Mouse (Mus musculus): ENCODE results near the gene Itga9. TPM values are rescaled to one million over a fixed set of nuclear protein-coding genes. Genes with fewer than 3 reads are reported as not detected.

The Itga9 gene
- polyA plus RNA-seq, 1 experiment from 2014 or later: 6.3 TPM

GRCm38 (mm10) chr9:118937515-118937914 lies 331.0 kb downstream of the Itga9 start:
- Histone ChIP-seq H3K4me1 (replicated peaks; ENCODE audit: control insufficient read depth, insufficient read depth, low read length) (0 out of 2 replicates have a peak, but pooled peaks cover 2% of the 10 kb centered on the region), H3K36me3 (ENCODE audit: control insufficient read depth, insufficient read depth, low read length) (no peaks in the 10 kb centered on the region), H3K4me3 (ENCODE audit: low read depth, low read length) (no peak overlapping the region), H3K27me3 (ENCODE audit: control insufficient read depth, insufficient read depth, low read length) (no peaks in the 10 kb centered on the region), H3K27ac (ENCODE audit: low read depth, low read length) (no peak overlapping the region), H3K4me2 (replicated peaks; ENCODE audit: low read depth, low read length) (no peak overlapping the region), H3K9ac (ENCODE audit: low read depth, low read length) (no peak overlapping the region), H3K9me3 (ENCODE audit: control insufficient read depth, low read length) (no peaks in the 10 kb centered on the region)
- WGBS: 40% methylated on average over 3 of the region's 3 CpGs
- ATAC-seq (ENCODE audit: low FRiP score): no peak
- no peak for DNase-seq (ENCODE audit: low spot score)

GRCm38 (mm10) chr9:118939410-118939809 lies 332.9 kb downstream of the Itga9 start:
- Histone ChIP-seq H3K9me3 (ENCODE audit: control insufficient read depth, low read length) (no peaks in the 10 kb centered on the region), H3K4me2 (replicated peaks; ENCODE audit: low read depth, low read length) (no peak overlapping the region), H3K27ac (ENCODE audit: low read depth, low read length) (no peak overlapping the region), H3K4me3 (ENCODE audit: low read depth, low read length) (no peak overlapping the region), H3K27me3 (ENCODE audit: control insufficient read depth, insufficient read depth, low read length) (no peaks in the 10 kb centered on the region), H3K4me1 (replicated peaks; ENCODE audit: control insufficient read depth, insufficient read depth, low read length) (0 out of 2 replicates have a peak, but pooled peaks cover 2% of the 10 kb centered on the region), H3K36me3 (ENCODE audit: control insufficient read depth, insufficient read depth, low read length) (no peaks in the 10 kb centered on the region), H3K9ac (ENCODE audit: low read depth, low read length) (no peak overlapping the region)
- WGBS: 22% methylated on average over 13 of the region's 13 CpGs
- DNase-seq (ENCODE audit: low spot score) (no peak), ATAC-seq (ENCODE audit: low FRiP score) (no peak)

GRCm38 (mm10) chr9:118939831-118940230 lies 333.3 kb downstream of the Itga9 start:
- ATAC-seq (ENCODE audit: low FRiP score): no peak

GRCm38 (mm10) chr9:118940591-118941207 lies 334.2 kb downstream of the Itga9 start:
- ATAC-seq (ENCODE audit: low FRiP score): no peak

More at GRCm38 (mm10) chr9:118939831-118940230, 333.3 kb downstream of the Itga9 start:
- Histone ChIP-seq H3K27me3 (ENCODE audit: control insufficient read depth, insufficient read depth, low read length) (no peaks in the 10 kb centered on the region), H3K4me1 (replicated peaks; ENCODE audit: control insufficient read depth, insufficient read depth, low read length) (0 out of 2 replicates have a peak, but pooled peaks cover 2% of the 10 kb centered on the region), H3K9me3 (ENCODE audit: control insufficient read depth, low read length) (no peaks in the 10 kb centered on the region), H3K4me2 (replicated peaks; ENCODE audit: low read depth, low read length) (no peak overlapping the region), H3K9ac (ENCODE audit: low read depth, low read length) (no peak overlapping the region), H3K27ac (ENCODE audit: low read depth, low read length) (no peak overlapping the region), H3K36me3 (ENCODE audit: control insufficient read depth, insufficient read depth, low read length) (no peaks in the 10 kb centered on the region), H3K4me3 (ENCODE audit: low read depth, low read length) (no peak overlapping the region)
- DNase-seq (ENCODE audit: low spot score): no peak
- WGBS: 79% methylated on average over 12 of the region's 12 CpGs

GRCm38 (mm10) chr9:118942030-118942429 lies 335.5 kb downstream of the Itga9 start:
- ATAC-seq (ENCODE audit: low FRiP score) (no peak), DNase-seq (ENCODE audit: low spot score) (no peak)
- H3K4me2 ChIP-seq (replicated peaks; ENCODE audit: low read depth, low read length): no peak overlapping the region
- no peak overlapping the region for H3K9ac ChIP-seq (ENCODE audit: low read depth, low read length)
- H3K4me1 ChIP-seq (replicated peaks; ENCODE audit: control insufficient read depth, insufficient read depth, low read length): 0 out of 2 replicates have a peak, but pooled peaks cover 2% of the 10 kb centered on the region
- H3K27ac ChIP-seq (ENCODE audit: low read depth, low read length): no peak overlapping the region
- H3K4me3 ChIP-seq (ENCODE audit: low read depth, low read length): no peak overlapping the region
- 91% methylated on average over 4 of the region's 4 CpGs for WGBS
- no peaks in the 10 kb centered on the region for H3K9me3 ChIP-seq (ENCODE audit: control insufficient read depth, low read length)
- H3K36me3 ChIP-seq (ENCODE audit: control insufficient read depth, insufficient read depth, low read length): no peaks in the 10 kb centered on the region
- no peaks in the 10 kb centered on the region for H3K27me3 ChIP-seq (ENCODE audit: control insufficient read depth, insufficient read depth, low read length)

More at GRCm38 (mm10) chr9:118940591-118941207, 334.2 kb downstream of the Itga9 start:
- no peak overlapping the region for H3K9ac ChIP-seq (ENCODE audit: low read depth, low read length)
- H3K36me3 ChIP-seq (ENCODE audit: control insufficient read depth, insufficient read depth, low read length): no peaks in the 10 kb centered on the region
- H3K4me1 ChIP-seq (replicated peaks; ENCODE audit: control insufficient read depth, insufficient read depth, low read length): 0 out of 2 replicates have a peak, but pooled peaks cover 2% of the 10 kb centered on the region
- H3K4me2 ChIP-seq (replicated peaks; ENCODE audit: low read depth, low read length): no peak overlapping the region
- DNase-seq (ENCODE audit: low spot score): no peak
- no peaks in the 10 kb centered on the region for H3K9me3 ChIP-seq (ENCODE audit: control insufficient read depth, low read length)
- 87% methylated on average over 12 of the region's 12 CpGs for WGBS
- H3K4me3 ChIP-seq (ENCODE audit: low read depth, low read length): no peak overlapping the region
- H3K27ac ChIP-seq (ENCODE audit: low read depth, low read length): no peak overlapping the region
- no peaks in the 10 kb centered on the region for H3K27me3 ChIP-seq (ENCODE audit: control insufficient read depth, insufficient read depth, low read length)

- no peak overlapping the region for H3K9ac ChIP-seq (ENCODE audit: low read depth, low read length)
- H3K4me1 ChIP-seq (replicated peaks; ENCODE audit: control insufficient read depth, insufficient read depth, low read length): 0 out of 2 replicates have a peak, but pooled peaks cover 2% of the 10 kb centered on the region
- H3K9me3 ChIP-seq (ENCODE audit: control insufficient read depth, low read length): no peaks in the 10 kb centered on the region
- H3K4me2 ChIP-seq (replicated peaks; ENCODE audit: low read depth, low read length): no peak overlapping the region
- no peak for ATAC-seq (ENCODE audit: low FRiP score)
- DNase-seq (ENCODE audit: low spot score): no peak
- H3K36me3 ChIP-seq (ENCODE audit: control insufficient read depth, insufficient read depth, low read length): no peaks in the 10 kb centered on the region
- WGBS: 78% methylated on average over 5 of the region's 5 CpGs
- H3K27ac ChIP-seq (ENCODE audit: low read depth, low read length): no peak overlapping the region
- no peaks in the 10 kb centered on the region for H3K27me3 ChIP-seq (ENCODE audit: control insufficient read depth, insufficient read depth, low read length)
- H3K4me3 ChIP-seq (ENCODE audit: low read depth, low read length): no peak overlapping the region
Observed at GRCm38 (mm10) chr9:118943941-118944340, 337.5 kb downstream of the Itga9 start.

- H3K36me3 ChIP-seq (ENCODE audit: control insufficient read depth, insufficient read depth, low read length): no peaks in the 10 kb centered on the region
- H3K4me3 ChIP-seq (ENCODE audit: low read depth, low read length): no peak overlapping the region
- no peaks in the 10 kb centered on the region for H3K27me3 ChIP-seq (ENCODE audit: control insufficient read depth, insufficient read depth, low read length)
- no peak overlapping the region for H3K9ac ChIP-seq (ENCODE audit: low read depth, low read length)
- ATAC-seq (ENCODE audit: low FRiP score) (no peak), DNase-seq (ENCODE audit: low spot score) (no peak)
- 73% methylated on average over 12 of the region's 12 CpGs for WGBS
- 0 out of 2 replicates have a peak, but pooled peaks cover under 1% of the 10 kb centered on the region for H3K4me1 ChIP-seq (replicated peaks; ENCODE audit: control insufficient read depth, insufficient read depth, low read length)
- no peaks in the 10 kb centered on the region for H3K9me3 ChIP-seq (ENCODE audit: control insufficient read depth, low read length)
- H3K4me2 ChIP-seq (replicated peaks; ENCODE audit: low read depth, low read length): no peak overlapping the region
- no peak overlapping the region for H3K27ac ChIP-seq (ENCODE audit: low read depth, low read length)
Observed at GRCm38 (mm10) chr9:118944388-118944787, 337.9 kb downstream of the Itga9 start.

GRCm38 (mm10) chr9:118948486-118948885 lies 342.0 kb downstream of the Itga9 start:
- H3K9me3 ChIP-seq (ENCODE audit: control insufficient read depth, low read length): no peaks in the 10 kb centered on the region
- DNase-seq (ENCODE audit: low spot score) (no peak), ATAC-seq (ENCODE audit: low FRiP score) (no peak)
- no peaks in the 10 kb centered on the region for H3K27me3 ChIP-seq (ENCODE audit: control insufficient read depth, insufficient read depth, low read length)
- H3K27ac ChIP-seq (ENCODE audit: low read depth, low read length): no peak overlapping the region
- H3K4me2 ChIP-seq (replicated peaks; ENCODE audit: low read depth, low read length): no peak overlapping the region
- H3K9ac ChIP-seq (ENCODE audit: low read depth, low read length): no peak overlapping the region
- no peaks in the 10 kb centered on the region for H3K36me3 ChIP-seq (ENCODE audit: control insufficient read depth, insufficient read depth, low read length)
- 79% methylated on average over 5 of the region's 5 CpGs for WGBS
- no peaks in the 10 kb centered on the region for H3K4me1 ChIP-seq (replicated peaks; ENCODE audit: control insufficient read depth, insufficient read depth, low read length)
- H3K4me3 ChIP-seq (ENCODE audit: low read depth, low read length): no peak overlapping the region

GRCm38 (mm10) chr9:118949124-118949523 lies 342.6 kb downstream of the Itga9 start:
- 88% methylated on average over 8 of the region's 8 CpGs for WGBS

More at GRCm38 (mm10) chr9:118949124-118949523, 342.6 kb downstream of the Itga9 start:
- no peak overlapping the region for H3K4me3 ChIP-seq (ENCODE audit: low read depth, low read length)
- no peak overlapping the region for H3K9ac ChIP-seq (ENCODE audit: low read depth, low read length)
- H3K4me2 ChIP-seq (replicated peaks; ENCODE audit: low read depth, low read length): no peak overlapping the region
- DNase-seq (ENCODE audit: low spot score) (no peak), ATAC-seq (ENCODE audit: low FRiP score) (no peak)
- no peaks in the 10 kb centered on the region for H3K36me3 ChIP-seq (ENCODE audit: control insufficient read depth, insufficient read depth, low read length)
- H3K27ac ChIP-seq (ENCODE audit: low read depth, low read length): no peak overlapping the region
- no peaks in the 10 kb centered on the region for H3K27me3 ChIP-seq (ENCODE audit: control insufficient read depth, insufficient read depth, low read length)
- no peaks in the 10 kb centered on the region for H3K9me3 ChIP-seq (ENCODE audit: control insufficient read depth, low read length)
- H3K4me1 ChIP-seq (replicated peaks; ENCODE audit: control insufficient read depth, insufficient read depth, low read length): no peaks in the 10 kb centered on the region

Measured in hindbrain, embryonic 11.5 days (tissue).